Mouse (Mus musculus) forebrain, embryonic 14.5 days (tissue): ENCODE results near the gene Gm3417. TPM values are rescaled to one million over a fixed set of nuclear protein-coding genes. Genes with fewer than 3 reads are reported as not detected.

Experiments used
- ATAC-seq: fragments of 200-750 bp; cut with Nextera tagmentation; 2 replicates; pipeline ENCODE4 v1.8.0; 2017; ENCODE audit warnings: mild to moderate bottlenecking, moderate library complexity
- DNase-seq: peaks from one replicate; pipeline ENCODE4 v3.0.0-alpha.2; 2015; ENCODE audit warnings: low spot score
- H3K27ac ChIP-seq: fragments of 300-500 bp; sonication (generic); 2 replicates; pipeline ENCODE4 v1.5.1; 2014; ENCODE audit warnings: low read depth, mild to moderate bottlenecking, control low read depth, low read length, moderate library complexity
- H3K27me3 ChIP-seq: fragments of 300-500 bp; sonication (generic); replicated peaks from 2 replicates; pipeline ENCODE4 v1.6.1; 2014; ENCODE audit warnings: low read length, control low read depth, mixed read lengths; ENCODE audit not compliant: control insufficient read depth, insufficient read depth
- H3K36me3 ChIP-seq: fragments of 300-500 bp; sonication (generic); 2 replicates; pipeline ENCODE4 v1.6.1; 2014; ENCODE audit warnings: low read length, control low read depth; ENCODE audit not compliant: control insufficient read depth, insufficient read depth
- H3K4me1 ChIP-seq: fragments of 300-500 bp; sonication (generic); 2 replicates; pipeline ENCODE4 v1.6.1; 2014; ENCODE audit warnings: antibody characterized with exemption, low read length, control low read depth; ENCODE audit not compliant: control insufficient read depth, insufficient read depth
- H3K4me2 ChIP-seq: fragments of 300-500 bp; sonication (generic); 2 replicates; pipeline ENCODE4 v1.6.1; 2014; ENCODE audit warnings: mild to moderate bottlenecking, control low read depth, low read length
- H3K4me3 ChIP-seq: fragments of 300-500 bp; sonication (generic); 2 replicates; pipeline ENCODE4 v1.5.1; 2014; ENCODE audit warnings: low read depth, low read length, control low read depth
- H3K9ac ChIP-seq: fragments of 300-500 bp; sonication (generic); 2 replicates; pipeline ENCODE4 v1.6.1; 2014; ENCODE audit warnings: mild to moderate bottlenecking, low read length, control low read depth, moderate library complexity
- H3K9me3 ChIP-seq: fragments of 300-500 bp; sonication (generic); replicated peaks from 2 replicates; pipeline ENCODE4 v1.6.1; 2016; ENCODE audit warnings: low read length, control low read depth, mixed read lengths; ENCODE audit not compliant: control insufficient read depth
- WGBS: fragments of 180-500 bp; shearing (Covaris S2); extraction: QIAGEN DNeasy Blood & Tissue Kit; methylation state at CpG from one replicate; pipeline ENCODE4 v1.1.7; 2014; 5-methylcytosine and 5-hydroxymethylcytosine counted together
- polyA plus RNA-seq: library from polyadenylated mRNA; unstranded; fragments of >200 nt; fragmentation: Nextera tagmentation; extraction: Ambion mirVana; gene quantifications from 2 replicates; pipeline ENCODE4 v1.2.1, GENCODE M21; 2014

Gene Gm3417
- polyA plus RNA-seq, 1 experiment from 2014 or later = 0.62 TPM

GRCm38 (mm10) chr17:14960520-14960919 lies 18.1 kb downstream of the Gm3417 start:
- ATAC-seq (peak; percentile 13), DNase-seq (peak; percentile 2)
- Histone ChIP-seq H3K4me1 (peaks cover 6% of the 10 kb centered on the region), H3K4me3 (peak overlapping the region; percentile 63), H3K9me3 (no peaks in the 10 kb centered on the region), H3K4me2 (peak overlapping the region; percentile 93), H3K27me3 (no peaks in the 10 kb centered on the region), H3K9ac (peak overlapping the region; percentile 73), H3K27ac (no peak overlapping the region), H3K36me3 (peaks cover 9% of the 10 kb centered on the region; the same call in 1 of the 2 replicates)
- WGBS = 0% methylated on average over 13 of the region's 23 CpGs

GRCm38 (mm10) chr17:14959979-14960378 lies 18.6 kb downstream of the Gm3417 start:
- peak overlapping the region; percentile 30; the same call in 1 of the 2 replicates for H3K9ac ChIP-seq
- ATAC-seq = no peak
- H3K9me3 ChIP-seq = no peaks in the 10 kb centered on the region
- peak overlapping the region; percentile 22 for H3K4me3 ChIP-seq
- H3K4me1 ChIP-seq = peaks cover 6% of the 10 kb centered on the region
- H3K36me3 ChIP-seq = peaks cover 9% of the 10 kb centered on the region; the same call in 1 of the 2 replicates
- peak; percentile 7 for DNase-seq
- H3K27ac ChIP-seq = no peak overlapping the region
- H3K27me3 ChIP-seq = no peaks in the 10 kb centered on the region
- peak overlapping the region; percentile 93 for H3K4me2 ChIP-seq
- WGBS = 21% methylated on average over 3 of the region's 3 CpGs

- H3K9ac ChIP-seq = no peak overlapping the region
- WGBS = 91% methylated on average over 5 of the region's 5 CpGs
- H3K4me3 ChIP-seq = no peak overlapping the region
- H3K27ac ChIP-seq = no peak overlapping the region
- no peak overlapping the region for H3K4me2 ChIP-seq
- H3K4me1 ChIP-seq = peaks cover 6% of the 10 kb centered on the region
- no peaks in the 10 kb centered on the region for H3K9me3 ChIP-seq
- DNase-seq (no peak), ATAC-seq (no peak)
- H3K27me3 ChIP-seq = no peaks in the 10 kb centered on the region
- H3K36me3 ChIP-seq = peaks cover 18% of the 10 kb centered on the region
These were observed 19.8 kb downstream of the Gm3417 start for GRCm38 (mm10) chr17:14958686-14959327.

GRCm38 (mm10) chr17:14953452-14953851 lies 25.1 kb downstream of the Gm3417 start:
- H3K9me3 ChIP-seq = no peaks in the 10 kb centered on the region
- no peaks in the 10 kb centered on the region for H3K4me1 ChIP-seq
- DNase-seq (no peak), ATAC-seq (no peak)
- H3K9ac ChIP-seq = no peak overlapping the region
- H3K4me2 ChIP-seq = no peak overlapping the region
- H3K27ac ChIP-seq = no peak overlapping the region
- H3K36me3 ChIP-seq = peaks cover 56% of the 10 kb centered on the region
- H3K4me3 ChIP-seq = no peak overlapping the region
- WGBS = 91% methylated on average over 8 of the region's 8 CpGs
- H3K27me3 ChIP-seq = no peaks in the 10 kb centered on the region

GRCm38 (mm10) chr17:14949161-14949827 lies 29.3 kb downstream of the Gm3417 start:
- Histone ChIP-seq H3K9ac (no peak overlapping the region), H3K36me3 (peaks cover 75% of the 10 kb centered on the region), H3K9me3 (no peaks in the 10 kb centered on the region), H3K27ac (no peak overlapping the region), H3K4me1 (peaks cover 5% of the 10 kb centered on the region), H3K4me3 (no peak overlapping the region), H3K4me2 (no peak overlapping the region), H3K27me3 (no peaks in the 10 kb centered on the region)
- ATAC-seq (no peak), DNase-seq (no peak)
- 86% methylated on average over 7 of the region's 7 CpGs for WGBS

- 95% methylated on average over 1 of the region's 1 CpGs for WGBS
- Histone ChIP-seq H3K27ac (no peak overlapping the region), H3K9me3 (no peaks in the 10 kb centered on the region), H3K4me3 (peak overlapping the region; percentile 78; the same call in 1 of the 2 replicates), H3K36me3 (peaks cover 37% of the 10 kb centered on the region), H3K4me2 (peak overlapping the region; percentile 95; the same call in 1 of the 2 replicates), H3K4me1 (peaks cover 14% of the 10 kb centered on the region), H3K27me3 (no peaks in the 10 kb centered on the region), H3K9ac (no peak overlapping the region)
- no peak for DNase-seq
- ATAC-seq = no peak
These were observed 34.0 kb downstream of the Gm3417 start for GRCm38 (mm10) chr17:14944551-14944950.

- no peak overlapping the region for H3K27ac ChIP-seq
- DNase-seq = no peak
- WGBS = 24% methylated on average over 16 of the region's 16 CpGs
These were observed 34.9 kb downstream of the Gm3417 start for GRCm38 (mm10) chr17:14943729-14944059.

GRCm38 (mm10) chr17:14943009-14943728 lies 35.4 kb downstream of the Gm3417 start, which contains the start of the genes Wdr27 and 1600012H06Rik:
Gene Wdr27, minus strand, starts transcription at chr17:14943158.
Gene 1600012H06Rik, plus strand, starts transcription at chr17:14943184.
- H3K36me3 ChIP-seq = peaks cover 25% of the 10 kb centered on the region
- peak within 1 kb of the TSS; percentile 91 for H3K9ac ChIP-seq
- WGBS = under 1% methylated on average over 54 of the region's 54 CpGs
- peak; percentile 99 for DNase-seq
- peak within 1 kb of the TSS; percentile 78 for H3K4me3 ChIP-seq
- no peaks in the 10 kb centered on the region for H3K9me3 ChIP-seq
- peak within 1 kb of the TSS; percentile 95 for H3K4me2 ChIP-seq
- peak within 1 kb of the TSS; percentile 75 for H3K27ac ChIP-seq
- H3K4me1 ChIP-seq = peaks cover 14% of the 10 kb centered on the region
- no peaks in the 10 kb centered on the region for H3K27me3 ChIP-seq
- peak; percentile 100 for ATAC-seq

More at GRCm38 (mm10) chr17:14943729-14944059, 34.9 kb downstream of the Gm3417 start:
- Histone ChIP-seq H3K9ac (peak overlapping the region; percentile 91), H3K4me1 (peaks cover 14% of the 10 kb centered on the region), H3K27me3 (no peaks in the 10 kb centered on the region), H3K4me3 (peak overlapping the region; percentile 78), H3K36me3 (peaks cover 30% of the 10 kb centered on the region), H3K4me2 (peak overlapping the region; percentile 95), H3K9me3 (no peaks in the 10 kb centered on the region)
- ATAC-seq = 0 out of 2 replicates have a peak, but pooled peaks have one; percentile 0
